Mouse (Mus musculus): ENCODE measurements around the gene Tmem80. TPM values are rescaled to one million over a fixed set of nuclear protein-coding genes. Genes with fewer than 3 reads are reported as not detected.

The Tmem80 gene
- polyA plus RNA-seq, 1 experiment from 2014 or later: 23.3 TPM

- Histone ChIP-seq H3K4me2 (replicated peaks; ENCODE audit: low read depth) (no peak overlapping the region), H3K4me3 (ENCODE audit: low read depth, low read length) (no peak overlapping the region), H3K36me3 (ENCODE audit: control insufficient read depth, insufficient read depth) (peaks cover 64% of the 10 kb centered on the region), H3K4me1 (replicated peaks; ENCODE audit: control insufficient read depth, insufficient read depth, low read length) (no peaks in the 10 kb centered on the region), H3K9ac (ENCODE audit: low read depth, low read length) (no peak overlapping the region), H3K27ac (ENCODE audit: low read depth, low read length) (0 out of 2 replicates have a peak overlapping the region, but pooled peaks have one; percentile 73), H3K9me3 (ENCODE audit: control insufficient read depth) (no peaks in the 10 kb centered on the region), H3K27me3 (replicated peaks; ENCODE audit: control insufficient read depth, insufficient read depth, low read length) (no peaks in the 10 kb centered on the region)
- peak; percentile 75 for ATAC-seq
- WGBS: 65% methylated on average over 5 of the region's 5 CpGs
- TF ChIP-seq CTCF (IDR thresholded peaks at IDR 0.05; ENCODE audit: low read depth): peak; percentile 82
These were observed 11.6 kb upstream of the Tmem80 start for GRCm38 (mm10) chr7:141315974-141316373.

DNA sequence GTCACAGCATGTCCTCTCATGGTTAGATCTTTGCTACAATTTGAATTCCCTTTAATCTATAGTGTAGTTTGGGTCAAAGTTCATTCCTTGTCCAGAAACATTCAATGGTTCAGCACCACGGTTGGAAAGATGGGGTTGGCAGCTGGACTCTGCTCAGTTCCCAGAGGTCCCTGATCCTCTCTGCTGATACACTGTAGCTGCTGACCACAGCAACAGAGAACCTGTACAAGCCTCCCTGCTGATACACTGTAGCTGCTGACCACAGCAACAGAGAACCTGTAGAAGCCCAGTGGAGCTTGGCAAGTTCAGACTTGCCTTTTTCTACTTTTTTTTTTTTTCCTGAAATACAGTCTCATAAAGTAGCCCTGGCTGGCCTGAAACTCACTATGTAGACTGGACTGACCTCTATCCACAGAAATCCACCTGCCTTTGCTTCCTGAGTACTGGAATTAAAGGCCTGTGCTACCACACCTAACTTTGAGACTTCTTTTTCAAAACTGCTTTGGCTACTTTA is 9.9 kb upstream of the Tmem80 start:
- peak; percentile 87 for ATAC-seq
- H3K9me3 ChIP-seq (ENCODE audit: control insufficient read depth): no peaks in the 10 kb centered on the region
- H3K9ac ChIP-seq (ENCODE audit: low read depth, low read length): no peak overlapping the region
- TF ChIP-seq CTCF (IDR thresholded peaks at IDR 0.05; ENCODE audit: low read depth): no peak
- no peak overlapping the region for H3K4me3 ChIP-seq (ENCODE audit: low read depth, low read length)
- no peaks in the 10 kb centered on the region for H3K4me1 ChIP-seq (replicated peaks; ENCODE audit: control insufficient read depth, insufficient read depth, low read length)
- no peak overlapping the region for H3K4me2 ChIP-seq (replicated peaks; ENCODE audit: low read depth)
- 43% methylated on average over 1 of the region's 1 CpGs for WGBS
- H3K27me3 ChIP-seq (replicated peaks; ENCODE audit: control insufficient read depth, insufficient read depth, low read length): no peaks in the 10 kb centered on the region
- H3K36me3 ChIP-seq (ENCODE audit: control insufficient read depth, insufficient read depth): peaks cover 65% of the 10 kb centered on the region
- H3K27ac ChIP-seq (ENCODE audit: low read depth, low read length): peak overlapping the region; percentile 73

DNA sequence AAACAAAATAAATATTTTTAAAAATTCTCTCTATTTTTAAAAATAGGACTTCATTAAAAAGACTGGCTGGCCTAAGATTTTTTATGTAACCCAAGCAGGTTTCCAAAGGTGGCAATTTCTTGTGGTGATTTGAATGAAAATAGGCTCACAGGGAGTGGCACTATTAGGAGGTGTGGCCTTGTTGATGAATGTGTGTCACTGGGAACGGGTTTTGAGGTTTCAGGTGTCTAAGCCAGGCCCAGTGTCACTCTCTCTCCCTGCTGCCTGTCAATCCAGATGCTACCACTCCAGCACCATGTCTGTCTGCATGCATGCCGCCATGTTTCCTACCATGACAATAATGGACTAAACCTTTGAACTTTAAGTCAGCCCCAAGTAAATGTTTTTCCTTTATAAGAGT is 8.1 kb upstream of the Tmem80 start:
- Histone ChIP-seq H3K27me3 (replicated peaks; ENCODE audit: control insufficient read depth, insufficient read depth, low read length) (no peaks in the 10 kb centered on the region), H3K4me2 (replicated peaks; ENCODE audit: low read depth) (no peak overlapping the region), H3K4me1 (replicated peaks; ENCODE audit: control insufficient read depth, insufficient read depth, low read length) (no peaks in the 10 kb centered on the region), H3K4me3 (ENCODE audit: low read depth, low read length) (no peak overlapping the region), H3K9ac (ENCODE audit: low read depth, low read length) (no peak overlapping the region), H3K27ac (ENCODE audit: low read depth, low read length) (no peak overlapping the region), H3K36me3 (ENCODE audit: control insufficient read depth, insufficient read depth) (peaks cover 64% of the 10 kb centered on the region), H3K9me3 (ENCODE audit: control insufficient read depth) (no peaks in the 10 kb centered on the region)
- 72% methylated on average over 2 of the region's 2 CpGs for WGBS
- TF ChIP-seq CTCF (IDR thresholded peaks at IDR 0.05; ENCODE audit: low read depth): no peak
- ATAC-seq: no peak

DNA sequence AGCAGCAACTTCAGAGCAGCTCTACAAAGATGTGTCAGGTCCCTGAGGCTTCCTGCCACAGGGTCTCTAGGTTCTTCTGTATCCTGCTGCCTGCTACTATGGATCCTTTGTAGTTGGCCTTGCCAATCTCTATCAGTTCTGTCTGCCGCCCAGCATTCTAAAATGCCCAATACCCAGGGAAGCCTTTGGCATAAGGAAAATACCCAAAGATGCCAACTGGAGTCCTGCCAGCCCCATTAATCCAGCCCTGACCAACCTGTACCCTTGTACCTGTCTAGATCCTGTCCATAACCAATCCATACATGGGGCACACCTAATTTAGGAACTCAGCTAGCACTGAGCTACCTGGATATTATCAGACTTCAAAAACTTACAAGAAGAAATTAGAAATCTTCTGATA is 2.9 kb upstream of the Tmem80 start:
- H3K36me3 ChIP-seq (ENCODE audit: control insufficient read depth, insufficient read depth): peaks cover 46% of the 10 kb centered on the region
- no peak overlapping the region for H3K4me2 ChIP-seq (replicated peaks; ENCODE audit: low read depth)
- no peaks in the 10 kb centered on the region for H3K9me3 ChIP-seq (ENCODE audit: control insufficient read depth)
- no peaks in the 10 kb centered on the region for H3K27me3 ChIP-seq (replicated peaks; ENCODE audit: control insufficient read depth, insufficient read depth, low read length)
- WGBS: 79% methylated on average over 1 of the region's 1 CpGs
- 0 out of 2 replicates have a peak overlapping the region, but pooled peaks have one; percentile 17 for H3K9ac ChIP-seq (ENCODE audit: low read depth, low read length)
- peaks cover 14% of the 10 kb centered on the region for H3K4me1 ChIP-seq (replicated peaks; ENCODE audit: control insufficient read depth, insufficient read depth, low read length)
- TF ChIP-seq CTCF (IDR thresholded peaks at IDR 0.05; ENCODE audit: low read depth): no peak
- H3K4me3 ChIP-seq (ENCODE audit: low read depth, low read length): no peak overlapping the region
- ATAC-seq: no peak
- no peak overlapping the region for H3K27ac ChIP-seq (ENCODE audit: low read depth, low read length)

DNA sequence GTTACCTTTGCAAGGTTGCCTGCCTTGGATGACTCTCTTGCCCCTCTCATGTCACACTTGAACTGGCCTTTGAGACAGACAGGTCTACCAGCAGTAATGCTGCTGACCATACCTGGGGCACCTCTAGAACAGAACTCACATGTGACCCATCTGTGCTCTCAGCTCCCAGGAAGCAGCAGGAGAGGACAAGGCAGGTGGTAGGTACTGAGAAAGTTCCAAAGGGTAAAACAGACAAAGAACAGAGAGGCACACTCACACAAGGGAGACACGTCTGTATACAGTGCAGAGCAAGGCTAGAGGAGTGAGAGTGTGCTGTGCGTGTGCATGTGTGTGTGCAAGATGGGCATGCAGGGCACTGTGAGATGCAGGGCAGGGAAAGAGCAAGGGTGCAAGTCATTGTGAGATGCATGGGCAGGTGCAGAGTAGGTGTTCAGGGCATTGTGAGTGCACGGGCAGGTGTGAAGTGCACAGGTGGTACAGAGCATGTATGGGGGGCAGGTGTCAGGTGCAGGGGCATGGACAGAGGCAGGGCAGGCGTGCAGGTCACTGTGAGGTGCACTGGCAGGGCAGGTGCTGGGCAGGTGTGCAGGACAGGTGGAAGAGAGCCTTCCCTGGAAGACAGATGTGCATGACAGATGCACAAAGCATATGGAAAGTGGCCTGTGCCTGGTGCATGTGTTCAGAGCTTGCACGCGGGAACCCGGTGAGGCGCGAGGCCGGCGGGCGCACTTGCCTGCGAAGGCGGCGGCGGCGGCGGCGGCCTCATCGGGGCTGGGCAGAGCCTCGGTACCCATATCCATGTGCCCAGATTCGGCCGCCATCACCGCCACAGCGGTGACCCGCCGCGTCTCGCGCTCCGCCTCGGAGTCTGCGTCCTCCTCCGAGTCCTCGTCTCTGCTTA is 743 bp upstream of the Tmem80 start:
- peak overlapping the region; percentile 85 for H3K9ac ChIP-seq (ENCODE audit: low read depth, low read length)
- no peaks in the 10 kb centered on the region for H3K9me3 ChIP-seq (ENCODE audit: control insufficient read depth)
- peak overlapping the region; percentile 62 for H3K4me3 ChIP-seq (ENCODE audit: low read depth, low read length)
- WGBS: 4% methylated on average over 32 of the region's 35 CpGs
- peaks cover 14% of the 10 kb centered on the region for H3K4me1 ChIP-seq (replicated peaks; ENCODE audit: control insufficient read depth, insufficient read depth, low read length)
- TF ChIP-seq CTCF (IDR thresholded peaks at IDR 0.05; ENCODE audit: low read depth): no peak
- H3K27ac ChIP-seq (ENCODE audit: low read depth, low read length): peak overlapping the region; percentile 97
- peaks cover 28% of the 10 kb centered on the region for H3K36me3 ChIP-seq (ENCODE audit: control insufficient read depth, insufficient read depth)
- ATAC-seq: peak; percentile 12
- H3K27me3 ChIP-seq (replicated peaks; ENCODE audit: control insufficient read depth, insufficient read depth, low read length): no peaks in the 10 kb centered on the region
- H3K4me2 ChIP-seq (replicated peaks; ENCODE audit: low read depth): peak overlapping the region; percentile 81

GRCm38 (mm10) chr7:141328373-141328990 is 943 bp downstream of the Tmem80 start:
- no peak for TF ChIP-seq CTCF (IDR thresholded peaks at IDR 0.05; ENCODE audit: low read depth)
- no peaks in the 10 kb centered on the region for H3K27me3 ChIP-seq (replicated peaks; ENCODE audit: control insufficient read depth, insufficient read depth, low read length)
- peak; percentile 29 for ATAC-seq
- peak overlapping the region; percentile 62 for H3K4me3 ChIP-seq (ENCODE audit: low read depth, low read length)
- H3K36me3 ChIP-seq (ENCODE audit: control insufficient read depth, insufficient read depth): peaks cover 17% of the 10 kb centered on the region
- H3K9me3 ChIP-seq (ENCODE audit: control insufficient read depth): no peaks in the 10 kb centered on the region
- H3K9ac ChIP-seq (ENCODE audit: low read depth, low read length): peak overlapping the region; percentile 89
- 10% methylated on average over 24 of the region's 24 CpGs for WGBS
- H3K4me2 ChIP-seq (replicated peaks; ENCODE audit: low read depth): peak overlapping the region; percentile 81
- peaks cover 14% of the 10 kb centered on the region for H3K4me1 ChIP-seq (replicated peaks; ENCODE audit: control insufficient read depth, insufficient read depth, low read length)
- H3K27ac ChIP-seq (ENCODE audit: low read depth, low read length): peak overlapping the region; percentile 97

Data from intestine, postnatal 0 days (tissue).